Mouse (Mus musculus): ENCODE results near the gene Cbarp.
"Not testable (repeated sequence)": the region's sequence is repeated elsewhere in the genome, so short reads cannot be mapped to it uniquely, and the experiment has no call there.

Cbarp gene

GRCm38 (mm10) chr10:80167460-80168037 is 26.9 kb upstream of the Cbarp start:
- peaks cover 87% of the 10 kb centered on the region for H3K4me1 ChIP-seq (replicated peaks; ENCODE audit: low read depth, low read length)
- TF ChIP-seq NANOG (IDR thresholded peaks at IDR 0.05; ENCODE audit: borderline replicate concordance, low read length) (no peak), POU5F1 (IDR thresholded peaks at IDR 0.05; ENCODE audit: borderline replicate concordance, low read length) (no peak), CTCF (conservative IDR thresholded peaks at IDR 0.05; ENCODE audit: low read length) (no peak)
- peak overlapping the region; percentile 95 for H3K4me3 ChIP-seq (replicated peaks; ENCODE audit: low read length)
- no peaks in the 10 kb centered on the region for H3K27me3 ChIP-seq (ENCODE audit: insufficient read depth, low read length)
- H3K36me3 ChIP-seq (ENCODE audit: insufficient read depth, low read length): peaks cover 39% of the 10 kb centered on the region
- H3K9me3 ChIP-seq (ENCODE audit: low read length): no peaks in the 10 kb centered on the region

DNA sequence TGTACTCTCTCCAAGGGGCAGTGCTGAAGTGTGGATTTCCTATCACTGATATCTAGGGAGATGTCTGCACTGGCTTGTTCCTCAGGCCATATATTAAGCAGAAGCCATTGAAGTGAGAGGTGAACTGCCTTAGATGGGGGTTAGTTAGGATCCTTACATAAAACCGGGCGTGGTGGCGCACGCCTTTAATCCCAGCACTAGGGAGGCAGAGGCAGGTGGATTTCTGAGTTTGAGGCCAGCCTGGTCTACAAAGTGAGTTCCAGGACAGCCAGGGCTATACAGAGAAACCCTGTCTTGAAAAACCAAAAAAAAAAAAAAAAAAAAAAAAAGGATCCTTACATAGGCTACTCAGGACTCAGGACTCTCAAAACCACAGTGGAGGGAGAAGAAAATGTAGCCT is 25.5 kb upstream of the Cbarp start:
- not testable (repeated sequence) for H3K9me3 ChIP-seq (ENCODE audit: low read length); H3K27me3 ChIP-seq (ENCODE audit: insufficient read depth, low read length)
- Histone ChIP-seq H3K4me3 (replicated peaks; ENCODE audit: low read length) (peak overlapping the region; percentile 74), H3K36me3 (ENCODE audit: insufficient read depth, low read length) (peaks cover 26% of the 10 kb centered on the region), H3K4me1 (replicated peaks; ENCODE audit: low read depth, low read length) (peaks cover 87% of the 10 kb centered on the region)

DNA sequence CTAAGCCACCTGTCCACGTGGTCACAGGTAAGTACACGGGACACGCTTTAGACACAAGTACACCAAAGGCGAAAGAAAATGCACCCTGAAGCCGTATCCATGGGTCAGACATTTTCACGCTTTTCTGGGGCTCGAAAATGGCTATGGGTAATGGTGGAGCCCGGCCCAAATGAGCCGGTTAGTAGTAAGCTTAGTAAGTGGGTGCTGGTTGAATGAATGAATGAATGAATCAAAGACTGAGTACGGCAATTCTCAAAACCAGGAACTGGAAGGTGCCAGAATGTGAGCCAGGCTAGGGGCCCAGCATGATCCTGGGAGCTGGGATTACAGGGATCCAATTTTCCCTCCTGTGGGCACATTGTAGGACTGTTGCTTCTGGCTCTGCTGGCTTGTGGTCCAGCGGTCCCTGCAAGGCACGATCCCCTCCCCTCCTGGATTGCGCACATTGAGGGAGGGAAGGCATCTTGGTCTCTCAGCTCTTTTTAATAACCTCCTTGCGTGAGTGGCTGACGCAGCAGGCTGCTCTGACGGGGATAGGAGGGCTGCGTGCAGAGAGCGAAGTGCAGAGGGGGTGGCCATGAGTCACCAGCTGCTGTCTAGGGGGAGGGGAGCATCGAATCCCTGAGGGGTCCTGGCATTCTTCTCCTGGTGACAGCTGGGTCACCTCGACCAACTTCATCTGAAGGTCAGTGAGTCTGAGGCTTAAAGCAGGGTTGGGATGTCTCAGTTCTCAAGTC is 24.9 kb upstream of the Cbarp start, which contains the start of gene Cirbp:
Cirbp (plus strand) TSS at position 594 of the 737 bp plus-strand sequence.
- Histone ChIP-seq H3K27me3 (ENCODE audit: insufficient read depth, low read length) (no peaks in the 10 kb centered on the region), H3K4me3 (replicated peaks; ENCODE audit: low read length) (peak within 1 kb of the TSS; percentile 74), H3K4me1 (replicated peaks; ENCODE audit: low read depth, low read length) (peaks cover 87% of the 10 kb centered on the region), H3K36me3 (ENCODE audit: insufficient read depth, low read length) (peaks cover 20% of the 10 kb centered on the region), H3K9me3 (ENCODE audit: low read length) (no peaks in the 10 kb centered on the region)
- TF ChIP-seq CTCF (conservative IDR thresholded peaks at IDR 0.05; ENCODE audit: low read length) (no peak), NANOG (IDR thresholded peaks at IDR 0.05; ENCODE audit: borderline replicate concordance, low read length) (no peak), POU5F1 (IDR thresholded peaks at IDR 0.05; ENCODE audit: borderline replicate concordance, low read length) (no peak)

DNA sequence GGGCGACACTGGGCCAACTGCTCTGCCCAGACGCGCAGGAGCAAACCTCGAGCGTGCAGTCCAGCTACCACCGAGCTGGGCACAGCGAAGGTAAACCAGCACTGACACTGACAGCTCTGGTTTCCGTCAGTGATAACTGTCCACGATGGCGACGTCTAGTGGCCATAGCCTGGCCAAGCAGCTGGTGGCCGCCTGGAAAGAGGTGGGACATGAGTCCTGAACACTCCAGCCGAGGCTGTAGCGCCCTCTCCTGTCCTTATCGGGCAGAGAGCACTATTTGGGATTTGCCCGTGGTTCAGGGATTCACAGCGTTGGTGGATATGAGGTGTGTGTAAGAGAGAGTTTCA is 24.3 kb upstream of the Cbarp start:
- Histone ChIP-seq H3K4me1 (replicated peaks; ENCODE audit: low read depth, low read length) (peaks cover 85% of the 10 kb centered on the region), H3K4me3 (replicated peaks; ENCODE audit: low read length) (peak overlapping the region; percentile 74), H3K27me3 (ENCODE audit: insufficient read depth, low read length) (no peaks in the 10 kb centered on the region), H3K9me3 (ENCODE audit: low read length) (no peaks in the 10 kb centered on the region), H3K36me3 (ENCODE audit: insufficient read depth, low read length) (peaks cover 14% of the 10 kb centered on the region)
- TF ChIP-seq NANOG (IDR thresholded peaks at IDR 0.05; ENCODE audit: borderline replicate concordance, low read length) (no peak), CTCF (conservative IDR thresholded peaks at IDR 0.05; ENCODE audit: low read length) (peak; percentile 96)

- Histone ChIP-seq H3K27me3 (ENCODE audit: insufficient read depth, low read length) (no peaks in the 10 kb centered on the region), H3K36me3 (ENCODE audit: insufficient read depth, low read length) (peaks cover 8% of the 10 kb centered on the region), H3K4me1 (replicated peaks; ENCODE audit: low read depth, low read length) (peaks cover 82% of the 10 kb centered on the region), H3K9me3 (ENCODE audit: low read length) (no peaks in the 10 kb centered on the region), H3K4me3 (replicated peaks; ENCODE audit: low read length) (peak overlapping the region; percentile 74)
- TF ChIP-seq CTCF (conservative IDR thresholded peaks at IDR 0.05; ENCODE audit: low read length): no peak
- TF ChIP-seq NANOG (IDR thresholded peaks at IDR 0.05; ENCODE audit: borderline replicate concordance, low read length): no peak
- no peak for TF ChIP-seq POU5F1 (IDR thresholded peaks at IDR 0.05; ENCODE audit: borderline replicate concordance, low read length)
Observed at GRCm38 (mm10) chr10:80164161-80164997, 23.7 kb upstream of the Cbarp start.

- Histone ChIP-seq H3K27me3 (ENCODE audit: insufficient read depth, low read length) (no peaks in the 10 kb centered on the region), H3K4me3 (replicated peaks; ENCODE audit: low read length) (peak overlapping the region; percentile 74), H3K9me3 (ENCODE audit: low read length) (no peaks in the 10 kb centered on the region), H3K4me1 (replicated peaks; ENCODE audit: low read depth, low read length) (peaks cover 82% of the 10 kb centered on the region), H3K36me3 (ENCODE audit: insufficient read depth, low read length) (peaks cover 3% of the 10 kb centered on the region; the same call in 1 of the 2 replicates)
- TF ChIP-seq NANOG (IDR thresholded peaks at IDR 0.05; ENCODE audit: borderline replicate concordance, low read length) (no peak), CTCF (conservative IDR thresholded peaks at IDR 0.05; ENCODE audit: low read length) (no peak), POU5F1 (IDR thresholded peaks at IDR 0.05; ENCODE audit: borderline replicate concordance, low read length) (no peak)
Observed at GRCm38 (mm10) chr10:80163721-80164120, 23.1 kb upstream of the Cbarp start.

- Histone ChIP-seq H3K9me3 (ENCODE audit: low read length) (no peaks in the 10 kb centered on the region), H3K27me3 (ENCODE audit: insufficient read depth, low read length) (no peaks in the 10 kb centered on the region), H3K36me3 (ENCODE audit: insufficient read depth, low read length) (no peaks in the 10 kb centered on the region; the same call in 1 of the 2 replicates), H3K4me1 (replicated peaks; ENCODE audit: low read depth, low read length) (peaks cover 88% of the 10 kb centered on the region), H3K4me3 (replicated peaks; ENCODE audit: low read length) (no peak overlapping the region; the same call in 1 of the 2 replicates)
- no peak for TF ChIP-seq POU5F1 (IDR thresholded peaks at IDR 0.05; ENCODE audit: borderline replicate concordance, low read length)
Observed at GRCm38 (mm10) chr10:80162716-80163299, 22.2 kb upstream of the Cbarp start.

GRCm38 (mm10) chr10:80162243-80162608 is 21.6 kb upstream of the Cbarp start:
- H3K27me3 ChIP-seq (ENCODE audit: insufficient read depth, low read length): no peaks in the 10 kb centered on the region
- peaks cover 5% of the 10 kb centered on the region for H3K36me3 ChIP-seq (ENCODE audit: insufficient read depth, low read length)
- TF ChIP-seq POU5F1 (IDR thresholded peaks at IDR 0.05; ENCODE audit: borderline replicate concordance, low read length): no peak
- TF ChIP-seq NANOG (IDR thresholded peaks at IDR 0.05; ENCODE audit: borderline replicate concordance, low read length): no peak
- no peak for TF ChIP-seq CTCF (conservative IDR thresholded peaks at IDR 0.05; ENCODE audit: low read length)
- H3K9me3 ChIP-seq (ENCODE audit: low read length): no peaks in the 10 kb centered on the region
- peaks cover 93% of the 10 kb centered on the region for H3K4me1 ChIP-seq (replicated peaks; ENCODE audit: low read depth, low read length)
- H3K4me3 ChIP-seq (replicated peaks; ENCODE audit: low read length): peak overlapping the region; percentile 61

Data from E14TG2a.4 (cell line).